Mouse (Mus musculus) spleen, adult 2 months (tissue): ENCODE data around the gene Mgrn1. TPM values are rescaled to one million over a fixed set of nuclear protein-coding genes. Genes with fewer than 3 reads are reported as not detected.

ENCODE experiments used
- DNase-seq, 2 experiments: peaks; one replicate each; pipeline versions ENCODE4 v3.0.0 to v3.0.0-alpha.2; 2012 to 2021; ENCODE audit warnings: low spot score in 2 of 2, low read depth in 1 of 2
- H3K27ac ChIP-seq: fragments of 200-500 bp; 2 replicates; pipeline ENCODE4 v1.5.1; 2012; ENCODE audit warnings: low read length, inconsistent platforms; ENCODE audit not compliant: insufficient read depth
- H3K27me3 ChIP-seq: fragments of 200-500 bp; 2 replicates; pipeline ENCODE4 v1.6.1; 2012; ENCODE audit warnings: mild to moderate bottlenecking, moderate library complexity, low read length, inconsistent platforms; ENCODE audit not compliant: control insufficient read depth, insufficient read depth
- H3K36me3 ChIP-seq: fragments of 200-500 bp; 2 replicates; pipeline ENCODE4 v1.6.1; 2012; ENCODE audit warnings: mild to moderate bottlenecking, low read length, inconsistent platforms; ENCODE audit not compliant: control insufficient read depth, insufficient read depth
- H3K4me1 ChIP-seq: fragments of 200-500 bp; 2 replicates; pipeline ENCODE4 v1.6.1; 2011; ENCODE audit warnings: inconsistent platforms; ENCODE audit not compliant: control insufficient read depth, insufficient read depth, insufficient read length
- H3K4me3 ChIP-seq: fragments of 200-500 bp; 2 replicates; pipeline ENCODE4 v1.5.1; 2011; ENCODE audit warnings: mild to moderate bottlenecking, inconsistent platforms; ENCODE audit not compliant: insufficient read depth, insufficient read length; ENCODE audit errors: extremely low read depth
- CTCF ChIP-seq: fragments of 200-500 bp; IDR thresholded peaks from 2 replicates; pipeline ENCODE4 v1.5.1; 2011; ENCODE audit warnings: mild to moderate bottlenecking, inconsistent platforms; ENCODE audit not compliant: insufficient read depth, insufficient read length, insufficient replicate concordance; ENCODE audit errors: extremely low read depth
- POLR2A ChIP-seq: fragments of 200-500 bp; IDR thresholded peaks from 2 replicates; pipeline ENCODE4 v1.6.1; 2011; ENCODE audit warnings: low read depth, low read length, inconsistent platforms
- WGBS: fragments of 180-500 bp; shearing (Covaris S2); methylation state at CpG from one replicate; pipeline ENCODE4 v1.1.7; 2018; 5-methylcytosine and 5-hydroxymethylcytosine counted together
- polyA plus RNA-seq: library from polyadenylated mRNA; depleted of rRNA; stranded (reverse); fragments of >200 nt; gene quantifications from 2 replicates; pipeline ENCODE4 v1.2.3, GENCODE M21; 2012

The Mgrn1 gene
- polyA plus RNA-seq, 1 experiment: 103 TPM

GRCm38 (mm10) chr16:4871926-4872325 is 14.1 kb upstream of the Mgrn1 start:
- Histone ChIP-seq H3K27ac (no peak overlapping the region), H3K4me1 (no peaks in the 10 kb centered on the region), H3K27me3 (no peaks in the 10 kb centered on the region), H3K36me3 (peaks cover 20% of the 10 kb centered on the region), H3K4me3 (no peak overlapping the region)
- no peak for TF ChIP-seq CTCF
- TF ChIP-seq POLR2A: no peak
- 87% methylated on average over 2 of the region's 2 CpGs for WGBS
- DNase-seq: no peak

- DNase-seq: no peak
- Histone ChIP-seq H3K27ac (no peak overlapping the region), H3K4me3 (no peak overlapping the region), H3K4me1 (peaks cover 12% of the 10 kb centered on the region; the same call in 1 of the 2 replicates), H3K36me3 (peaks cover 13% of the 10 kb centered on the region), H3K27me3 (no peaks in the 10 kb centered on the region)
- 79% methylated on average over 23 of the region's 23 CpGs for WGBS
- TF ChIP-seq CTCF (no peak), POLR2A (no peak)
Observed at GRCm38 (mm10) chr16:4875198-4876032, 10.6 kb upstream of the Mgrn1 start.

- H3K27ac ChIP-seq: no peak overlapping the region
- no peak for DNase-seq
- 77% methylated on average over 8 of the region's 8 CpGs for WGBS
Observed at GRCm38 (mm10) chr16:4876033-4876680, 9.9 kb upstream of the Mgrn1 start.

GRCm38 (mm10) chr16:4877195-4877594 is 8.9 kb upstream of the Mgrn1 start:
- Histone ChIP-seq H3K27ac (no peak overlapping the region), H3K4me1 (peaks cover 14% of the 10 kb centered on the region; the same call in 1 of the 2 replicates), H3K36me3 (peaks cover 12% of the 10 kb centered on the region; the same call in 1 of the 2 replicates), H3K27me3 (no peaks in the 10 kb centered on the region), H3K4me3 (no peak overlapping the region)
- DNase-seq: no peak
- no peak for TF ChIP-seq POLR2A
- TF ChIP-seq CTCF: no peak
- 67% methylated on average over 4 of the region's 4 CpGs for WGBS

More at GRCm38 (mm10) chr16:4876033-4876680, 9.9 kb upstream of the Mgrn1 start:
- Histone ChIP-seq H3K36me3 (peaks cover 12% of the 10 kb centered on the region; the same call in 1 of the 2 replicates), H3K4me1 (peaks cover 12% of the 10 kb centered on the region; the same call in 1 of the 2 replicates), H3K4me3 (no peak overlapping the region), H3K27me3 (no peaks in the 10 kb centered on the region)
- TF ChIP-seq POLR2A: no peak
- no peak for TF ChIP-seq CTCF

GRCm38 (mm10) chr16:4877701-4878100 is 8.3 kb upstream of the Mgrn1 start:
- TF ChIP-seq CTCF (no peak), POLR2A (no peak)
- peak overlapping the region; percentile 29; the same call in 1 of the 2 replicates for H3K4me3 ChIP-seq
- peak overlapping the region; percentile 56 for H3K27ac ChIP-seq
- no peaks in the 10 kb centered on the region for H3K27me3 ChIP-seq
- WGBS: 50% methylated on average over 3 of the region's 3 CpGs
- DNase-seq: no peak
- peaks cover 12% of the 10 kb centered on the region; the same call in 1 of the 2 replicates for H3K36me3 ChIP-seq
- H3K4me1 ChIP-seq: peaks cover 14% of the 10 kb centered on the region; the same call in 1 of the 2 replicates

GRCm38 (mm10) chr16:4878192-4878885 is 7.7 kb upstream of the Mgrn1 start:
- Histone ChIP-seq H3K27ac (peak overlapping the region; percentile 97), H3K4me1 (peaks cover 14% of the 10 kb centered on the region; the same call in 1 of the 2 replicates), H3K36me3 (peaks cover 12% of the 10 kb centered on the region; the same call in 1 of the 2 replicates), H3K27me3 (no peaks in the 10 kb centered on the region), H3K4me3 (peak overlapping the region; percentile 96)
- peak in 1 of 2 experiments; percentile 41 for DNase-seq
- WGBS: 5% methylated on average over 5 of the region's 5 CpGs
- no peak for TF ChIP-seq CTCF
- no peak; the same call in 1 of the 2 replicates for TF ChIP-seq POLR2A
